ENCODE assay signal across 12 mouse cellular contexts in genomic region chr14:79158219-79158521, GRCm38 (mm10).
DNase-seq lines count a peak whose midpoint lies in the region; ATAC-seq and TF ChIP-seq lines count a peak whose summit lies in the region.
"Had no signal": no experiment of that assay in that cellular context is flagged by ENCODE, and none has a peak within 500 bp of the region (broad histone marks: within the 10 kb centered on the region; RNA-seq: fewer than 3 reads in every experiment).

No protein-coding gene starts in this region.

- 33% methylated on average over 12 of the region's 12 CpGs for WGBS in cerebellum, adult 2 months
- 83% methylated on average over 12 of the region's 12 CpGs for WGBS in heart, embryonic 14.5 days
- WGBS in kidney, embryonic 16.5 days, result 67% methylated on average over 12 of the region's 12 CpGs
- 46% methylated on average over 12 of the region's 12 CpGs for WGBS in limb, embryonic 13.5 days

- no peak overlapping the region for H3K4me3 ChIP-seq in cerebellum, adult 2 months (replicated peaks; ENCODE audit: insufficient read depth, low read depth, low read length)
- H3K4me3 ChIP-seq in heart, embryonic 14.5 days (ENCODE audit: control insufficient read depth in 1 of 2, insufficient read depth in 1 of 2, low read depth in 1 of 2, low read length in 2 of 2), result no peak overlapping the region
- H3K4me3 ChIP-seq in kidney, embryonic 16.5 days (ENCODE audit: low read length), result no peak overlapping the region
- H3K4me3 ChIP-seq in limb, embryonic 13.5 days, result no peak overlapping the region
- no peak overlapping the region for H3K4me3 ChIP-seq in left cerebral cortex, adult 2 months
- H3K4me3 ChIP-seq: liver, embryonic 15.5 days; neural tube, embryonic 12.5 days had no signal

- no peaks in the 10 kb centered on the region for H3K9me3 ChIP-seq in heart, embryonic 14.5 days (ENCODE audit: control insufficient read depth, low read length)
- no peaks in the 10 kb centered on the region for H3K9me3 ChIP-seq in kidney, embryonic 16.5 days (ENCODE audit: low read length)
- no peaks in the 10 kb centered on the region for H3K9me3 ChIP-seq in limb, embryonic 13.5 days
- H3K9me3 ChIP-seq: liver, embryonic 15.5 days; neural tube, embryonic 12.5 days had no signal

- no peaks in the 10 kb centered on the region for H3K27me3 ChIP-seq in cerebellum, adult 2 months (ENCODE audit: control insufficient read depth, insufficient read depth, low read length)
- no peaks in the 10 kb centered on the region for H3K27me3 ChIP-seq in heart, embryonic 14.5 days (ENCODE audit: control insufficient read depth, insufficient read depth, low read length)
- H3K27me3 ChIP-seq in kidney, embryonic 16.5 days (ENCODE audit: insufficient read depth, low read length), result no peaks in the 10 kb centered on the region
- H3K27me3 ChIP-seq in limb, embryonic 13.5 days, result no peaks in the 10 kb centered on the region
- H3K27me3 ChIP-seq: liver, embryonic 15.5 days; neural tube, embryonic 12.5 days had no signal

- TF ChIP-seq CTCF in cerebellum, adult 2 months (IDR thresholded peaks at IDR 0.05; ENCODE audit: borderline replicate concordance, insufficient read depth, low read depth, low read length), result no peak
- no peak for TF ChIP-seq CTCF in left cerebral cortex, adult 2 months (IDR thresholded peaks at IDR 0.05)

- intact Hi-C loops in left cerebral cortex, adult 2 months (cut with DNase I), result no loop called here

- 0 out of 2 replicates have a peak, but pooled peaks have one; percentile 1 for ATAC-seq in heart, embryonic 14.5 days (ENCODE audit: insufficient number of reproducible peaks, insufficient read depth, low FRiP score, low read depth)
- ATAC-seq in kidney, embryonic 16.5 days (ENCODE audit: low FRiP score, low TSS enrichment), result no peak
- ATAC-seq in limb, embryonic 13.5 days (ENCODE audit: low FRiP score, low read depth), result 0 out of 2 replicates have a peak, but pooled peaks have one; percentile 9

- peak in 1 of 2 experiments; percentile 41 for DNase-seq in cerebellum, adult 2 months
- DNase-seq in cerebellum, postnatal 36 days, result no peak
- no peak for DNase-seq in heart, adult 11 months
- no peak for DNase-seq in kidney, adult 8-10 months
- no peak for DNase-seq in left cerebral cortex, adult 2 months (ENCODE audit: extremely low spot score in 1 of 2, low spot score in 2 of 2)
- DNase-seq: thymus, postnatal 25 days had no signal

- peaks cover 41% of the 10 kb centered on the region for H3K4me1 ChIP-seq in cerebellum, adult 2 months (ENCODE audit: control insufficient read depth, insufficient read depth, low read length)
- H3K4me1 ChIP-seq in heart, embryonic 14.5 days (ENCODE audit: control insufficient read depth in 2 of 2, insufficient read depth in 2 of 2, low read length in 2 of 2), result peaks cover 16 to 19% of the 10 kb centered on the region in 2 experiments
- H3K4me1 ChIP-seq in kidney, embryonic 16.5 days (ENCODE audit: insufficient read depth, low read length), result peaks cover 17% of the 10 kb centered on the region
- peaks cover 46% of the 10 kb centered on the region for H3K4me1 ChIP-seq in limb, embryonic 13.5 days
- H3K4me1 ChIP-seq: liver, embryonic 15.5 days; neural tube, embryonic 12.5 days had no signal

- peak overlapping the region; percentile 9; the same call in 1 of the 2 replicates for H3K4me2 ChIP-seq in heart, embryonic 14.5 days (ENCODE audit: low read length)
- H3K4me2 ChIP-seq in kidney, embryonic 16.5 days (replicated peaks; ENCODE audit: low read depth, low read length), result no peak overlapping the region
- peak overlapping the region; percentile 36 for H3K4me2 ChIP-seq in limb, embryonic 13.5 days (replicated peaks)
- H3K4me2 ChIP-seq: liver, embryonic 15.5 days; midbrain, embryonic 11.5 days; neural tube, embryonic 12.5 days had no signal

- H3K27ac ChIP-seq in cerebellum, adult 2 months (ENCODE audit: insufficient read depth, low read length), result peak overlapping the region; percentile 94
- peak overlapping the region in 1 of 2 experiments; percentile 38; a peak in 1 of 4 replicates for H3K27ac ChIP-seq in heart, embryonic 14.5 days (replicated peaks in 1 of 2; ENCODE audit: control insufficient read depth in 1 of 2, insufficient read depth in 1 of 2, low read depth in 2 of 2, low read length in 2 of 2)
- peak overlapping the region; percentile 46 for H3K27ac ChIP-seq in kidney, embryonic 16.5 days (ENCODE audit: low read length)
- peak overlapping the region; percentile 77 for H3K27ac ChIP-seq in limb, embryonic 13.5 days
- no peak overlapping the region for H3K27ac ChIP-seq in left cerebral cortex, adult 2 months
- H3K27ac ChIP-seq: liver, embryonic 15.5 days; neural tube, embryonic 12.5 days had no signal

- H3K36me3 ChIP-seq in heart, embryonic 14.5 days (ENCODE audit: control insufficient read depth, insufficient read depth, low read length), result peaks cover 12% of the 10 kb centered on the region
- H3K36me3 ChIP-seq in kidney, embryonic 16.5 days (ENCODE audit: insufficient read depth, low read length), result no peaks in the 10 kb centered on the region
- peaks cover 5% of the 10 kb centered on the region; the same call in 1 of the 2 replicates for H3K36me3 ChIP-seq in limb, embryonic 13.5 days
- H3K36me3 ChIP-seq: liver, embryonic 15.5 days had no signal

- no peak overlapping the region for H3K9ac ChIP-seq in heart, embryonic 14.5 days (ENCODE audit: low read length)
- no peak overlapping the region for H3K9ac ChIP-seq in kidney, embryonic 16.5 days (replicated peaks; ENCODE audit: low read length)
- H3K9ac ChIP-seq in limb, embryonic 13.5 days, result no peak overlapping the region
- H3K9ac ChIP-seq: liver, embryonic 15.5 days; neural tube, embryonic 12.5 days had no signal

- no peak for TF ChIP-seq POLR2A in cerebellum, adult 2 months (IDR thresholded peaks at IDR 0.05; ENCODE audit: borderline replicate concordance, insufficient read depth, low read length)
